Mouse (Mus musculus) small intestine, adult 2 months (tissue): ENCODE measurements around the gene Gm45233.

ENCODE experiments used
- CTCF ChIP-seq: fragments of 200-500 bp; IDR thresholded peaks from 2 replicates; pipeline ENCODE4 v1.5.1; 2012; ENCODE audit warnings: low read depth, mild to moderate bottlenecking, control low read depth, inconsistent platforms, low read length, moderate library complexity, mixed read lengths; ENCODE audit not compliant: insufficient replicate concordance, insufficient read length; ENCODE audit errors: extremely low read depth
- POLR2A ChIP-seq: fragments of 200-500 bp; IDR thresholded peaks from 2 replicates; pipeline ENCODE4 v1.6.1; 2012; ENCODE audit warnings: low read depth, mild to moderate bottlenecking, control low read depth, inconsistent platforms, low read length, moderate library complexity

GRCm38 (mm10) chr7:43495343-43496021, 51.6 kb downstream of the Gm45233 start:
- peak; percentile 44; the same call in 1 of the 2 replicates for TF ChIP-seq CTCF
- TF ChIP-seq POLR2A, result no peak
